Mouse (Mus musculus) midbrain, embryonic 13.5 days (tissue): ENCODE results near the gene Ghrhr. TPM values are rescaled to one million over a fixed set of nuclear protein-coding genes. Genes with fewer than 3 reads are reported as not detected.

ENCODE experiments used
- ATAC-seq: fragments of 200-750 bp; cut with Nextera tagmentation; 2 replicates; pipeline ENCODE4 v1.8.0; 2017; ENCODE audit warnings: mild to moderate bottlenecking, moderate TSS enrichment, moderate library complexity
- H3K27ac ChIP-seq: fragments of 300-500 bp; sonication (generic); 2 replicates; pipeline ENCODE4 v1.5.1; 2015; ENCODE audit warnings: inconsistent platforms, mild to moderate bottlenecking, moderate library complexity
- H3K27me3 ChIP-seq: fragments of 300-500 bp; sonication (generic); 2 replicates; pipeline ENCODE4 v1.6.1; 2015; ENCODE audit warnings: mild to moderate bottlenecking, inconsistent platforms
- H3K36me3 ChIP-seq: fragments of 300-500 bp; sonication (generic); 2 replicates; pipeline ENCODE4 v1.6.1; 2015; ENCODE audit warnings: mild to moderate bottlenecking, inconsistent platforms
- H3K4me1 ChIP-seq: fragments of 300-500 bp; sonication (generic); replicated peaks from 2 replicates; pipeline ENCODE4 v1.6.1; 2015; ENCODE audit warnings: inconsistent platforms
- H3K4me2 ChIP-seq: fragments of 300-500 bp; sonication (generic); replicated peaks from 2 replicates; pipeline ENCODE4 v1.6.1; 2015; ENCODE audit warnings: moderate library complexity, mild to moderate bottlenecking, inconsistent platforms
- H3K4me3 ChIP-seq: fragments of 300-500 bp; sonication (generic); replicated peaks from 2 replicates; pipeline ENCODE4 v1.5.1; 2015; ENCODE audit warnings: mild to moderate bottlenecking, inconsistent platforms
- H3K9ac ChIP-seq: fragments of 300-500 bp; sonication (generic); replicated peaks from 2 replicates; pipeline ENCODE4 v1.6.1; 2015; ENCODE audit warnings: mild to moderate bottlenecking, inconsistent platforms
- H3K9me3 ChIP-seq: fragments of 300-500 bp; sonication (generic); 2 replicates; pipeline ENCODE4 v1.6.1; 2016; ENCODE audit warnings: mild to moderate bottlenecking, inconsistent platforms
- WGBS: fragments of 180-500 bp; shearing (Covaris S2); methylation state at CpG from one replicate; pipeline ENCODE4 v1.1.7; 2015; 5-methylcytosine and 5-hydroxymethylcytosine counted together
- polyA plus RNA-seq: library from polyadenylated mRNA; unstranded; fragments of >200 nt; fragmentation: Nextera tagmentation; extraction: Ambion mirVana; gene quantifications from 2 replicates; pipeline ENCODE4 v1.2.1, GENCODE M21; 2015

The Ghrhr gene
- polyA plus RNA-seq, 1 experiment from 2014 or later = not detected

- 0 out of 2 replicates have a peak, but pooled peaks cover under 1% of the 10 kb centered on the region for H3K27me3 ChIP-seq
- ATAC-seq = no peak
- H3K4me2 ChIP-seq = no peak overlapping the region
- no peaks in the 10 kb centered on the region for H3K9me3 ChIP-seq
- no peak overlapping the region for H3K27ac ChIP-seq
- H3K36me3 ChIP-seq = no peaks in the 10 kb centered on the region
- peaks cover 7% of the 10 kb centered on the region; the same call in 1 of the 2 replicates for H3K4me1 ChIP-seq
- 26% methylated on average over 5 of the region's 5 CpGs for WGBS
- no peak overlapping the region for H3K4me3 ChIP-seq
- H3K9ac ChIP-seq = no peak overlapping the region
Observed at GRCm38 (mm10) chr6:55341688-55342087, 34.4 kb upstream of the Ghrhr start.

DNA sequence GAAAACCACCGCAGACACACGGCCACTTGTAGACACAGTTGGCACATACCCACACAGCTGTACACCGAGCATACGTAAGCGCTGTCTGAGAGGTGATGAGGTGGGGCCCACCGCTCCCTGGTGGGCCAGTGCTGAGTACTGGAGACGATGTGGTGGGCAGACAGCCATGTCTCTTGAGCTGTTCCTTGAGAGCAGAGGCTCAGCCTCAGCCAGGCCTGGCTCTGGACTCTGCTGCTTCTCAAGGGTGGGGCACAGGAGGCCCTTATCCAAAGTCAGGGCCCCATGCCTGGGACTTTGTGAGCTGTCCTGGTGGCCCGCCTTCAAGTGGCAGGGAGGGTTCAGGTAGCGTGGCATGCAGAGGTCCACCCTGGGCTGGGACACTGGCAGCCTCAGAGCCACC, 33.8 kb upstream of the Ghrhr start:
- ATAC-seq = peak; percentile 48; the same call in 1 of the 2 replicates
- peaks cover 7% of the 10 kb centered on the region; the same call in 1 of the 2 replicates for H3K4me1 ChIP-seq
- no peak overlapping the region for H3K4me3 ChIP-seq
- H3K4me2 ChIP-seq = no peak overlapping the region
- no peaks in the 10 kb centered on the region for H3K9me3 ChIP-seq
- WGBS = 80% methylated on average over 9 of the region's 9 CpGs
- no peak overlapping the region for H3K9ac ChIP-seq
- no peak overlapping the region for H3K27ac ChIP-seq
- H3K36me3 ChIP-seq = no peaks in the 10 kb centered on the region
- H3K27me3 ChIP-seq = no peaks in the 10 kb centered on the region

DNA sequence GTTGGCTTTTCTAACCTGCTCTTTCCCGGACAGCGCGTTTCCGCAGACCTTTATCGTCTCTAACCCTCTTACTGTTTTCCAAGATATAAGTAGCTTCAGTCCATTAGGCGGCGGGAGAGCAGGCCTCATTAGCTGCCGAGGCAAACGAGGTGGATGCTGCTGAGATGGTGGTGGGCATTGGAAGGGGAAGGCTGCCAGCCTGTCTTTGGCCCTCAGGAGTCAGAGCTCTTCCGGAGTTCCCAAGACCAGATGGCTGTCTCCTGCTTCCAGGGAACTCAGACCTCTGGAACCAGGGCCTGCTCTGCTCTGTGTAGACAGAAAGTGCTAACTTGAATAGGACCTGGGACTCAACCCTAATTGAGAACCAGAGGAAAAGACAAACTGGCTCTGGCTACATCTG, 32.6 kb upstream of the Ghrhr start:
- H3K4me2 ChIP-seq = no peak overlapping the region
- H3K27ac ChIP-seq = no peak overlapping the region
- no peak overlapping the region for H3K9ac ChIP-seq
- H3K27me3 ChIP-seq = no peaks in the 10 kb centered on the region
- H3K4me1 ChIP-seq = peaks cover 7% of the 10 kb centered on the region; the same call in 1 of the 2 replicates
- no peaks in the 10 kb centered on the region for H3K9me3 ChIP-seq
- no peaks in the 10 kb centered on the region for H3K36me3 ChIP-seq
- ATAC-seq = no peak
- H3K4me3 ChIP-seq = no peak overlapping the region
- WGBS = 81% methylated on average over 10 of the region's 10 CpGs

- peaks cover 7% of the 10 kb centered on the region; the same call in 1 of the 2 replicates for H3K4me1 ChIP-seq
- ATAC-seq = no peak
- H3K4me2 ChIP-seq = no peak overlapping the region
- H3K4me3 ChIP-seq = no peak overlapping the region
- no peak overlapping the region for H3K9ac ChIP-seq
- H3K27me3 ChIP-seq = no peaks in the 10 kb centered on the region
- WGBS = 90% methylated on average over 9 of the region's 9 CpGs
- no peaks in the 10 kb centered on the region for H3K36me3 ChIP-seq
- H3K9me3 ChIP-seq = no peaks in the 10 kb centered on the region
- H3K27ac ChIP-seq = no peak overlapping the region
Observed at GRCm38 (mm10) chr6:55344291-55345016, 31.6 kb upstream of the Ghrhr start.

DNA sequence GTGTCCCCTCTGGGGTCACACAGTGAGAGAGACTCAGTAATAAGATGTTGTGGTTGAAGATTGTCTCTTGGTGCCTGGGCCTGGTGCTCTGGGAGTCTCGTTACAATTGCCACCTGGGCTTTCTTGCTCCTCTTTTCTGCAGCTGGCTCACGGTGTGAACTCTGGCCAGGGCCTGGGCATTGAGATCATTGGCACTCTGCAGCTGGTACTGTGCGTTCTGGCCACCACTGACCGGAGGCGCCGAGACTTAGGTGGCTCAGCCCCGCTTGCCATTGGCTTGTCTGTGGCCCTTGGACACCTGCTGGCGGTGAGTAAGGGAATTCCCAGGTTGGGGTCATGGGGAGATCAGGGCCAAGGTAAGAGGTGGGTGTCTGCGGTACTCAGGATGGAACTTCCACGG, 30.8 kb upstream of the Ghrhr start:
- H3K27ac ChIP-seq = no peak overlapping the region
- H3K4me3 ChIP-seq = no peak overlapping the region
- 91% methylated on average over 10 of the region's 10 CpGs for WGBS
- no peak for ATAC-seq
- H3K27me3 ChIP-seq = no peaks in the 10 kb centered on the region
- no peaks in the 10 kb centered on the region for H3K36me3 ChIP-seq
- H3K4me1 ChIP-seq = peaks cover 7% of the 10 kb centered on the region; the same call in 1 of the 2 replicates
- H3K4me2 ChIP-seq = no peak overlapping the region
- peaks cover 5% of the 10 kb centered on the region; the same call in 1 of the 2 replicates for H3K9me3 ChIP-seq
- no peak overlapping the region for H3K9ac ChIP-seq

- no peaks in the 10 kb centered on the region for H3K27me3 ChIP-seq
- peaks cover 4% of the 10 kb centered on the region; the same call in 1 of the 2 replicates for H3K4me1 ChIP-seq
- no peaks in the 10 kb centered on the region for H3K36me3 ChIP-seq
- H3K4me3 ChIP-seq = no peak overlapping the region
- H3K9ac ChIP-seq = no peak overlapping the region
- H3K9me3 ChIP-seq = peaks cover 5% of the 10 kb centered on the region; the same call in 1 of the 2 replicates
- H3K27ac ChIP-seq = no peak overlapping the region
- WGBS = 86% methylated on average over 7 of the region's 7 CpGs
- no peak overlapping the region for H3K4me2 ChIP-seq
- no peak for ATAC-seq
Observed at GRCm38 (mm10) chr6:55346491-55346890, 29.6 kb upstream of the Ghrhr start.

- Histone ChIP-seq H3K4me2 (no peak overlapping the region), H3K9ac (no peak overlapping the region), H3K27ac (no peak overlapping the region), H3K9me3 (peaks cover 5% of the 10 kb centered on the region; the same call in 1 of the 2 replicates), H3K4me3 (no peak overlapping the region), H3K36me3 (no peaks in the 10 kb centered on the region), H3K27me3 (no peaks in the 10 kb centered on the region), H3K4me1 (no peaks in the 10 kb centered on the region)
- WGBS = 87% methylated on average over 5 of the region's 5 CpGs
- no peak for ATAC-seq
Observed at GRCm38 (mm10) chr6:55347711-55348571, 28.2 kb upstream of the Ghrhr start.

DNA sequence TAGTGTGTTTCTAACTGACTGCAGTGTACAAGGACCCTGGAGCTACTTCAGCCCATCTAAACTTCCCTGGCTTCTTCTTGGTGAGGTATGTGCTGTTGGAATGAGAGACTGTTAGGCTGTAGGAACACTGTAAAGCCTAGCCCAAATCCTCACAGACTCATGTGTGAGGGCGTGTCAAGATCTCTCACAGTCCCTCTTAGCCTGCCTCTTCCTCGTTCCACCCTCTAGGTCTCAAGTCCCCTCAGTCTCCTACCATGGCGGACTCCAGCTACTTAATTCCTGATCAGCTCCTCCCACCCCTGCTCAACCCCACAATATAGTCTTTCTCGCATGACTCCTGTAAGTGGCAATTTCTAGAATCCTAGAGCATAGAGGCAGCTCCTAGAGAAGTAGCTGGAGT, 26.9 kb upstream of the Ghrhr start:
- H3K4me1 ChIP-seq = no peaks in the 10 kb centered on the region
- H3K27ac ChIP-seq = no peak overlapping the region
- 88% methylated on average over 4 of the region's 4 CpGs for WGBS
- H3K4me2 ChIP-seq = no peak overlapping the region
- H3K9me3 ChIP-seq = peaks cover 5% of the 10 kb centered on the region; the same call in 1 of the 2 replicates
- no peak overlapping the region for H3K4me3 ChIP-seq
- H3K9ac ChIP-seq = no peak overlapping the region
- H3K36me3 ChIP-seq = no peaks in the 10 kb centered on the region
- H3K27me3 ChIP-seq = no peaks in the 10 kb centered on the region
- no peak for ATAC-seq

GRCm38 (mm10) chr6:55350383-55350952, 25.6 kb upstream of the Ghrhr start:
- H3K27ac ChIP-seq = no peak overlapping the region
- peaks cover 5% of the 10 kb centered on the region; the same call in 1 of the 2 replicates for H3K9me3 ChIP-seq
- H3K36me3 ChIP-seq = no peaks in the 10 kb centered on the region
- no peaks in the 10 kb centered on the region for H3K27me3 ChIP-seq
- no peak for ATAC-seq
- H3K4me1 ChIP-seq = no peaks in the 10 kb centered on the region
- H3K4me3 ChIP-seq = no peak overlapping the region
- H3K9ac ChIP-seq = no peak overlapping the region
- H3K4me2 ChIP-seq = no peak overlapping the region
- WGBS = 92% methylated on average over 6 of the region's 6 CpGs

DNA sequence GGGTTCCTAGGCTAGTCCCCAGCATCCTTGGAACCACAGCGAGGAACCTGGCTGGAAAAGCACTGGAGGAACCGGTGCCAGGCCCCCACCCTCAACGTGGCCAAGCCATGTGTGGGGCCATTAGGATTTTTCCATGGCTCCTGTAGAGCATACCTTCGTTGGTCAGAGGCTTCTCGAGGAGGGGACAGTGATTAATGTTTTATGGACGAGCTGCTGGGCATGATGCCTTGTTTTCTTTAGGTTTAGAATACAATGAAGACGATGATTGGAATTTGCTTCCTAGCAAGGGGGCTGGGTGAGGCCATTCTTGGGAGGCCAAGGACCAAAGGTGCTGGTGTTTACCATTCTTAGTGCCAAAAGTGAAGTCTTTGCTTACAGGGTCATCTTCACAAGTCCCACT, 24.4 kb upstream of the Ghrhr start:
- no peaks in the 10 kb centered on the region for H3K27me3 ChIP-seq
- ATAC-seq = no peak
- H3K9me3 ChIP-seq = peaks cover 5% of the 10 kb centered on the region; the same call in 1 of the 2 replicates
- H3K9ac ChIP-seq = no peak overlapping the region
- H3K36me3 ChIP-seq = no peaks in the 10 kb centered on the region
- no peak overlapping the region for H3K27ac ChIP-seq
- no peak overlapping the region for H3K4me2 ChIP-seq
- H3K4me3 ChIP-seq = no peak overlapping the region
- WGBS = 83% methylated on average over 7 of the region's 7 CpGs
- H3K4me1 ChIP-seq = no peaks in the 10 kb centered on the region

GRCm38 (mm10) chr6:55353711-55354445, 22.2 kb upstream of the Ghrhr start:
- ATAC-seq = no peak
- H3K4me3 ChIP-seq = no peak overlapping the region
- H3K36me3 ChIP-seq = no peaks in the 10 kb centered on the region
- no peaks in the 10 kb centered on the region for H3K27me3 ChIP-seq
- H3K9ac ChIP-seq = no peak overlapping the region
- peaks cover 5% of the 10 kb centered on the region; the same call in 1 of the 2 replicates for H3K9me3 ChIP-seq
- WGBS = 81% methylated on average over 12 of the region's 12 CpGs
- H3K4me2 ChIP-seq = no peak overlapping the region
- H3K27ac ChIP-seq = no peak overlapping the region
- no peaks in the 10 kb centered on the region for H3K4me1 ChIP-seq
